Mouse (Mus musculus): ENCODE measurements at regions not wholly inside any gene's neighbourhood (a gene's known extent, or its start where the extent isn't known, plus 50 kb on each side); places are given as distances from the start of the nearest gene placed in this dataset.

DNA sequence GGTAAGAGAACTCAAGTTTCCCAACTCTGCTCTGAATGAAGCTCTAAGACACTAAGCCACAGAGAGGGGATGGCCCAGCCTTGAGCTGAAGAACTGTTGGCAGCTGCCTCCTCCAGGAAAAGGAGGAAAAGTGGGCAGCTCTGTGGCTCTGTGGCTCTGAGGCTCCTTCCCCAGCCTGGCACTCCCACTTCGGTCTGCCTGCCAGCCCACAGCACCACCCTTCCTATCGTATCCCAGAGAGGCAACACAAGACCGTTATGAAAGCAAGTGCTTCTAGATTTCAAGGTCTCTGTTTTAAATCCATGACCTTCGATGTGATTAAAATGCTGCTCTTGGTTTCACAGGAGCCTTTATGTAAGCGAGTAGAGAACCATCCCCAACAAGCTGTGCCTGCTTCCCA lies 53.5 kb upstream of the Kcna5 start:
- DNase-seq = no peak

DNA sequence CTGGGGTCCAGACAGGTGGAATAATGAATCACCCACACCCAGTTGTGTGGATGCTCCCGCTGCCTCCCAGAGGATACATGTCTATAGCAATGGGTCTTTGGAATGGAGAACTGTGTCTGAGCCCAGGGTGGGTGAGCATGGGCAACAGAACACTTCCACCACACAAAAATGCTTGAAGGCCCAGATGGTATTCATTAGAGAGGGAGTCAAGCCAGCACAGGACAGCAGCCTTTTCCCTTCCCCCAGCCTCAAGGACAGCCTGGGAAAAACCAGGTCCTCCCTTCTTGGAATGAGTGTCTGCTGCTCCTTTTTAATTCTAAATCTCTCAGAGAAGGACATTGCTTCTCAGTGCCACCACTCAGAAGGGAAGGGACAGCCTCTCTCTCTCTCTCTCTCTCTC lies 52.3 kb upstream of the Kcna5 start:
- no peak for DNase-seq

DNA sequence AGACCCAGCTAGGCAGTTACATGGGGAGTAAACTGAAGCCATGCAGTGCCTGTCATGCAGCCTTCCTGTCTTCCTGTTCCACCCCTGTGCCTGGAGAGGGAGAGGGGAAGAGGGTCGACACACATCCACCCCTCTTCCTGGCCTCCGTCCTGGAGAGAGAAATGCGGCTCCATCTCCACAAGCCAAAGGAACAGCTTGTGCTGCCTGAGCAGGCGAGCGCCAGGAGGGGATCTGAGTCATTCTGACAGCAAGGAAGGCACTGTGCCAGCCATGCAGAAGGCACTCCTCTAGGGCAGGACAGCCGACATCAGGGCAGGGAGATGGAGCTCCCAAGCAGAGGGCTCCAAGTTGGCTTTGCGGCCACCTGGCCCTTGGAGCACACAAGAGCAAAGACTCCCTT lies 50.6 kb upstream of the Kcna5 start:
- DNase-seq = peak; percentile 71
